Mouse (Mus musculus) forebrain, embryonic 11.5 days (tissue): ENCODE results near the gene Slfn8. TPM values are rescaled to one million over a fixed set of nuclear protein-coding genes. Genes with fewer than 3 reads are reported as not detected.

Experiments
- ATAC-seq: fragments of 200-750 bp; cut with Nextera tagmentation; replicated peaks from 2 replicates; pipeline ENCODE4 v1.8.0; 2017; ENCODE audit warnings: moderate TSS enrichment; ENCODE audit not compliant: low FRiP score
- DNase-seq: peaks from one replicate; pipeline ENCODE4 v3.0.0-alpha.2; 2017; ENCODE audit warnings: low spot score
- H3K27ac ChIP-seq: fragments of 300-500 bp; sonication (generic); 2 replicates; pipeline ENCODE4 v1.5.1; 2014; ENCODE audit warnings: low read depth, low read length
- H3K27me3 ChIP-seq: fragments of 300-500 bp; sonication (generic); 2 replicates; pipeline ENCODE4 v1.6.1; 2014; ENCODE audit warnings: mild to moderate bottlenecking, low read length, mixed read lengths; ENCODE audit not compliant: control insufficient read depth, insufficient read depth
- H3K36me3 ChIP-seq: fragments of 300-500 bp; sonication (generic); 2 replicates; pipeline ENCODE4 v1.6.1; 2014; ENCODE audit warnings: mild to moderate bottlenecking, low read length, moderate library complexity, mixed read lengths; ENCODE audit not compliant: control insufficient read depth, insufficient read depth
- H3K4me1 ChIP-seq: fragments of 300-500 bp; sonication (generic); replicated peaks from 2 replicates; pipeline ENCODE4 v1.6.1; 2014; ENCODE audit warnings: low read length, mixed read lengths; ENCODE audit not compliant: control insufficient read depth, insufficient read depth
- H3K4me2 ChIP-seq: fragments of 300-500 bp; sonication (generic); 2 replicates; pipeline ENCODE4 v1.6.1; 2014; ENCODE audit warnings: low read depth, mild to moderate bottlenecking, low read length, moderate library complexity, mixed read lengths; ENCODE audit not compliant: severe bottlenecking
- H3K4me3 ChIP-seq: fragments of 300-500 bp; sonication (generic); 2 replicates; pipeline ENCODE4 v1.5.1; 2014; ENCODE audit warnings: low read depth, low read length
- H3K9ac ChIP-seq: fragments of 300-500 bp; sonication (generic); 2 replicates; pipeline ENCODE4 v1.6.1; 2014; ENCODE audit warnings: low read length
- H3K9me3 ChIP-seq: fragments of 300-500 bp; sonication (generic); 2 replicates; pipeline ENCODE4 v1.6.1; 2016; ENCODE audit warnings: low read length, mixed read lengths; ENCODE audit not compliant: control insufficient read depth
- WGBS: fragments of 180-500 bp; shearing (Covaris S2); extraction: QIAGEN DNeasy Blood & Tissue Kit; methylation state at CpG from one replicate; pipeline ENCODE4 v1.1.7; 2014; 5-methylcytosine and 5-hydroxymethylcytosine counted together
- polyA plus RNA-seq: library from polyadenylated mRNA; unstranded; fragments of >200 nt; fragmentation: Nextera tagmentation; extraction: Ambion mirVana; gene quantifications from 2 replicates; pipeline ENCODE4 v1.2.1, GENCODE M21; 2014

The Slfn8 gene
- polyA plus RNA-seq = 0.15 and 0.16 TPM in 2 replicates

DNA sequence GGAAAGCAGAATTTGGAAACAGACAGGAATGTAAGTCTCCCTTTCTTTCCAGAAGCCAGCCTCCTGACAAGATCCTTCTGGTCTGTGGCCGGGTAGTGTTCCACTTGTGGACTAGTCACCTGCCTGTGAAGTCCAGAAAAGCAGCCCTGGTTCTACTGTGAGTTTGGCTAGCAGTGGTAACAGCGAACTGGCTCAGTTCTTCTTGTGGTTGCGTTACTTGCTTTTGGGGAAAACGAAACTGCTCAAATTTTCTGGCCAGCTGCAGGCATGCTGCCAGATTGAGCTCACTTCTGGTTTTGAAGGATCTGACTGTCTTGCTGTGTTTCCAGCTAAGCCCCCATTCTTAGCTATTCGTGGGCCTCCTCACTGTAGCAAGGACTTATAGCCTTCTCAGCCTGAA lies at the start of gene Slfn8:
TSS of gene Slfn8 (minus strand) at position 190 of the 400 bp plus-strand sequence.
- Histone ChIP-seq H3K4me3 (no peak within 1 kb of the TSS), H3K27me3 (no peaks in the 10 kb centered on the region), H3K27ac (no peak within 1 kb of the TSS), H3K9ac (no peak within 1 kb of the TSS), H3K9me3 (no peaks in the 10 kb centered on the region), H3K4me2 (no peak within 1 kb of the TSS), H3K36me3 (no peaks in the 10 kb centered on the region), H3K4me1 (no peaks in the 10 kb centered on the region)
- no peak for ATAC-seq
- 83% methylated on average over 5 of the region's 5 CpGs for WGBS
- DNase-seq = no peak

DNA sequence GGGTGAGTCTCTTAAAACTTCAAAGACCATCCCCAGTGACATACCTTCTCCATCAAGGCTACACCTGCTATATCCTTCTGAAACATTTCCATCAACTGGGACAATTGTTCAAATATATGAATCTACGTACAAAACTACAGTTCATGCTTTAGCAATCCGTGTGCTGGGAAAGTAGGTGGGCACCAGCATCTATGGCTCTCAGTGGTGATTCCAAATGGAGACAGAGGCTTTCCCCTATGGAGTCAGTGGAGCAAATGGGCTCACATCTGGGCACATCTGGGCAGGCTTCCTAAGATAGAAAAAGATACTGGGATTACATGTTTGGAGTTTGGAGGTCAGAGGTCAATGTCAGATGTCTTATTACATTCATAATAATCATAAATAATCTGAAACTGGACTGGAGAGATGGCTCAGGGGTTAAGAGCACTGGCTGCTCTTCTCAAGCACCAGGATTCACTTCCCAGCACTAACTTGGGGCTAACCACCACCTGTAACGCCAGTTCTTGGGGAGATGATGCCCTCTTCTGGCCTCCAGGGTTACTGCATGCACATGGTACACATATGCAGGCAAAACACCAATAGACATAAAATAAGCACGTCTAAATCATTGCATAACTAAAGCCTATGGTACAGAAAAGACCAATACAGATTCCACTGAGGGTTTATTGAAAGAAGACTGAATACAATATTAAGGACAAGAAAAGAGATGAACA lies 47.5 kb upstream of the Slfn8 start:
- H3K4me3 ChIP-seq = no peak overlapping the region
- H3K4me2 ChIP-seq = no peak overlapping the region
- DNase-seq (no peak), ATAC-seq (no peak)
- H3K9ac ChIP-seq = no peak overlapping the region
- no peaks in the 10 kb centered on the region for H3K27me3 ChIP-seq
- 81% methylated on average over 4 of the region's 4 CpGs for WGBS
- H3K4me1 ChIP-seq = no peaks in the 10 kb centered on the region; the same call in 1 of the 2 replicates
- H3K9me3 ChIP-seq = no peaks in the 10 kb centered on the region
- H3K27ac ChIP-seq = no peak overlapping the region
- H3K36me3 ChIP-seq = no peaks in the 10 kb centered on the region

DNA sequence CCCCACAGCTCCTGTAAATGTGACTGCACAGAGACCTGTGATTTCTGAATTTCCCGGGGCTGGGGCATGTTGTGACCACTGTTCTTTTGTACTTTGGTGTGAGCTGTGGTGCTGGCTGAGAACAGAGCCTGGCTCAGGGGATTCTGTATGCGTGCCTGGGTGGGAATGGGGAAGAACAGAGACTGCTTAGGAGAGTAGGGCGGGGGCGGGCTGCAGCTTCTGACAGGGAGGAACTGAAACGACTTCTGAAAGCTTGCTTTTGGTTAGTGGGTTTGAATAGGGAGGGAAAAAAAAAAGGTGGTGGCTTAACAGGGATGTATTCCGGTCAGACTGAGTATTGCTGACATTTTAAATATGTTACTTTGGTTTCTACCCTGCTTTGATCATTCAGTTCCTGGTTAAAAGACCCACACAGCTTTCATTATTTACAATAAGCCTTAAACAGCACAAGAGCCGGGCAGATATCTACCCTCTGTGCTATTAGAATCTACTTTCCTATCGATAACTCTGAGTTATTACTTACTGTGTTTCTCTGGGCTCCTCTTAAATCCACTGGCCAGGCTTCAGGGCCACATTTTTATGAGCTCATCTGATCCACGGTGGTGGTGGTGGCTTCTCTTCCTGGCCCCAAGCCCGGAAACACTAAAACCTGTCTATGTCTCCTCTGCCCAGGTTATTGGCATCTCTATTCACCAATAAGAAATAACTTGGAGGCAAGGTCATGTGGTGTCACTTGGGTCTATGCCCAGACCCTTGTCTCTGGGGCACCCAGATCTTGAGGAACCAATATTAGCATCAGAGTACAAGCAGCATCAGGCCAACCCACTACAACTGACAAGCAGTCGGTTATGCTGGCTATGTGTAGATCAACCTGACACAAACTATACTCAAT lies 46.3 kb upstream of the Slfn8 start:
- H3K9me3 ChIP-seq = no peaks in the 10 kb centered on the region
- 42% methylated on average over 11 of the region's 11 CpGs for WGBS
- no peak overlapping the region for H3K4me2 ChIP-seq
- no peak overlapping the region; the same call in 1 of the 2 replicates for H3K9ac ChIP-seq
- H3K4me3 ChIP-seq = no peak overlapping the region
- H3K27ac ChIP-seq = no peak overlapping the region
- H3K4me1 ChIP-seq = no peaks in the 10 kb centered on the region; the same call in 1 of the 2 replicates
- H3K27me3 ChIP-seq = no peaks in the 10 kb centered on the region
- ATAC-seq (no peak), DNase-seq (no peak)
- H3K36me3 ChIP-seq = no peaks in the 10 kb centered on the region

DNA sequence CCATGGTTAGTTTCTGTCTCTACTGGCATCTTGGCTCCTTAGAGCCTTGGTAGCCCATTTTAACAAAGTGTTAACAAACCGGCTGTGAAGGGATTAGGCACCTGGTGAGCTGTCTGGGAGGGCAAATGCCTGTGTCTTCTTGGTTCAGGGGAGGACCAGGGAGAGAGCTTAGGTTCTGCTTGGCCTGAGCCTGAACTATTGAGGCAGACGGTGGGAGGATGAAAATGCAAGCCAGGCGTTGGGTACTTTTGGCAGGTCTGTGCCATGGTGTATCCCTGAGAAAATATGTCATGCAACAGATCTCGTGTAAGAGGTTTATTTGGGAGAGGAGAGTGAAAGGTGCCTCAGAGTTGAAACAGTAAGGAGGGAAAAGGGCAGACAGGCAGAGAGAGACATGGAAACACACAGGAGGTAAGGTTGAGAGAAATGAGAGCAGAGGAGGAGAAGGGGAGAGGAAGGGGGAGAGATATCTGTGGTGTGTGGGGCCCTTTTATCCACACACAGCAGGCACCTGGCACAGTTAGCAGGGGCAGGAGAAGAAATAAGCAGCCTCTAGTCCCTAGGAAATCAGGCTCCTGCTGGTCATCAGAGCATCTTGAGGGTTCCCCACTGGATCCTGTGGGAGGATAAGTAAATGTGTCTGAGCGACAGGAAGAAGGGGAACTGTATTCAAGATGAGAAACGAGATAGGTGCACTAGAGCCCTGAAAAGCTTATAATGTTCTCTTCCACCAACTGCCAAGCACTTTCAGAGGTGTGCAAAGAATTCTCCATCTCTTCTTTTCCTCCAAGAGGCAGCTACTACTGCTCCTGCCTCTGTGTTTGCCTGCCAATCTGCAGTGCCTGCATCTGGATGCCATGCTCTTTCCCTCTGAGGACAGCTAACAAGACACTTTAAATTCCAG lies 45.1 kb upstream of the Slfn8 start:
- DNase-seq (no peak), ATAC-seq (no peak)
- no peaks in the 10 kb centered on the region for H3K36me3 ChIP-seq
- H3K27me3 ChIP-seq = no peaks in the 10 kb centered on the region
- no peak overlapping the region for H3K4me3 ChIP-seq
- H3K4me1 ChIP-seq = no peaks in the 10 kb centered on the region; the same call in 1 of the 2 replicates
- WGBS = 16% methylated on average over 6 of the region's 6 CpGs
- H3K9ac ChIP-seq = no peak overlapping the region
- no peaks in the 10 kb centered on the region for H3K9me3 ChIP-seq
- no peak overlapping the region for H3K4me2 ChIP-seq
- no peak overlapping the region for H3K27ac ChIP-seq

DNA sequence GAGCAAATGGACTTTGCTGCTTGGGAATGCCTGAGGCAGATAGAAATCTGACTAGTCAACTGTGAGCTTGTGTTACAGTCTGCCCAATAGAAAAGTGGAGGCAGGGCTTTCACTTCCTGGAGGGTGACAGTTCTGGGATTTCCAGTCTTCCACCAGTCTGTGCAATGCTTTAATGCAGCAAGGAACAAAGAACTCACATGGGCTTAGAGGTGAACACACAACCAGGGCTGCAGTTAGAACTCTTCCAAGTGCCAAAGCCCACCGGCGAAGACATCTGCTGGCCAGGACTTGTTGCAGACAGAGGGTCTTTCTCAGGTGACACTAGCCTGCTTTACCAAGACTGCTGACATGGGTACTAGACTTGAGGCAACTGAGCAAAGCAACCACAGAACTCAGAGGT lies 44.3 kb upstream of the Slfn8 start, which contains the start of gene Slfn2:
TSS of gene Slfn2 (plus strand) at position 167 of the 400 bp plus-strand sequence.
- H3K4me2 ChIP-seq = no peak within 1 kb of the TSS
- H3K36me3 ChIP-seq = no peaks in the 10 kb centered on the region
- ATAC-seq (no peak), DNase-seq (no peak)
- no peak within 1 kb of the TSS for H3K9ac ChIP-seq
- H3K4me1 ChIP-seq = no peaks in the 10 kb centered on the region; the same call in 1 of the 2 replicates
- H3K27me3 ChIP-seq = no peaks in the 10 kb centered on the region
- WGBS = 77% methylated on average over 2 of the region's 2 CpGs
- no peak within 1 kb of the TSS for H3K27ac ChIP-seq
- no peak within 1 kb of the TSS for H3K4me3 ChIP-seq
- no peaks in the 10 kb centered on the region for H3K9me3 ChIP-seq

GRCm38 (mm10) chr11:83063941-83064349 lies 43.3 kb upstream of the Slfn8 start:
- no peak overlapping the region for H3K9ac ChIP-seq
- no peak for ATAC-seq
- 58% methylated on average over 3 of the region's 3 CpGs for WGBS

DNA sequence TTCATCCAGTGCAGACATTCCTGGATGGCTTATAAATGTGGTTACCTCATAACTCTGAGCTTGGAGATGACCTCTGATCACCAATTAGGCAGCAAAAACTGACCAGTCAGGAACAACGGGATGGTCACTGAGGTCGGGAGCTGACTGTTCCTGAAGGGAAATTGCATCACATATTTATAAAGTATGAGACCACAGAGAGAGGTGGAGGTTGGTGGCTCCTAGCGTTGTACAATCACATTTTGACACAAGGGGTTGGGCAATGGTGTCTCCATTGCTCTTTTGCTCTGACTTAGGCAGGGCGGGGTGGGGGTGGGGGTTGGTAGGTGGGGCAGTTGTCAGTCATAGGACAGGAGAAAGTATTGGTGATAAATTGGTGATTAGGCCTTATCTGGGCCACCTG lies 42.5 kb upstream of the Slfn8 start:
- Histone ChIP-seq H3K27me3 (no peaks in the 10 kb centered on the region), H3K4me3 (no peak overlapping the region), H3K4me2 (no peak overlapping the region), H3K9me3 (no peaks in the 10 kb centered on the region), H3K9ac (no peak overlapping the region), H3K27ac (no peak overlapping the region), H3K36me3 (no peaks in the 10 kb centered on the region), H3K4me1 (no peaks in the 10 kb centered on the region; the same call in 1 of the 2 replicates)
- DNase-seq (no peak), ATAC-seq (no peak)
- WGBS = 75% methylated on average over 4 of the region's 4 CpGs

More at GRCm38 (mm10) chr11:83063941-83064349, 43.3 kb upstream of the Slfn8 start:
- Histone ChIP-seq H3K9me3 (no peaks in the 10 kb centered on the region), H3K36me3 (no peaks in the 10 kb centered on the region), H3K4me2 (no peak overlapping the region), H3K27ac (no peak overlapping the region), H3K4me1 (no peaks in the 10 kb centered on the region; the same call in 1 of the 2 replicates), H3K4me3 (no peak overlapping the region), H3K27me3 (no peaks in the 10 kb centered on the region)
- no peak for DNase-seq

GRCm38 (mm10) chr11:83061806-83062205 lies 41.2 kb upstream of the Slfn8 start:
- H3K9me3 ChIP-seq = no peaks in the 10 kb centered on the region

More at GRCm38 (mm10) chr11:83061806-83062205, 41.2 kb upstream of the Slfn8 start:
- H3K4me3 ChIP-seq = no peak overlapping the region
- H3K4me1 ChIP-seq = no peaks in the 10 kb centered on the region; the same call in 1 of the 2 replicates
- no peak for ATAC-seq
- H3K36me3 ChIP-seq = no peaks in the 10 kb centered on the region
- H3K9ac ChIP-seq = no peak overlapping the region
- no peak overlapping the region for H3K4me2 ChIP-seq
- no peak overlapping the region for H3K27ac ChIP-seq
- H3K27me3 ChIP-seq = no peaks in the 10 kb centered on the region
- DNase-seq = no peak
- WGBS = 89% methylated on average over 7 of the region's 7 CpGs
